Mouse (Mus musculus) layer of hippocampus, postnatal 36 days (tissue): ENCODE measurements around the gene Pth1r. TPM values are rescaled to one million over a fixed set of nuclear protein-coding genes. Genes with fewer than 3 reads are reported as not detected.
"Not testable (repeated sequence)": the region's sequence is repeated elsewhere in the genome, so short reads cannot be mapped to it uniquely, and the experiment has no call there.

Source experiments
- DNase-seq, 2 experiments: peaks; one replicate each; pipeline ENCODE4 v3.0.0; 2022
- total RNA-seq, 2 experiments: library from RNA; stranded (reverse); gene quantifications; 2 replicates each; pipeline ENCODE4 v1.2.3; 2021

Gene Pth1r
- total RNA-seq, 2 experiments from 2014 or later, result 4.3 to 4.8 TPM

GRCm38 (mm10) chr9:110713389-110713788, 33.6 kb downstream of the Pth1r start:
- no peak for DNase-seq

GRCm38 (mm10) chr9:110712545-110712944, 34.4 kb downstream of the Pth1r start:
- no peak for DNase-seq

DNA sequence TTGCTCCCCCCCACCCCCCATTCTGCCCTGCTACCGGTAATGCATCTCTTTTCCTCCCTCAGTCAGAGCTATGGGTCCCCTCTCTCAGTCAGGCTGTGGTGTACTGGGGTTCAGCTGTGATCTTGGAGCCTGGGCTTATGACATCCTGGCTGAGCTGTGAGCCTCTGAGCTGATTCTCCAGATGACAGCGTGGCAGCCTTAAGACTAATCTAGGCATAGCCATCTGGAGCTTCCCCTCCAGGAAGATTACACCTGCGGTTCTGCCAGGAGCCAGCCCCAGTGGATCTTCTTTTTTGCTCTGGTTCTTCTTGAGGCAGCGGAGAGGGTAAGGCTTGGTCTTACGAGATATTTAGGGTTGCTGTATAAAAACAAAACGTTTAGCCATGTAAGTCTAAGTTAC, 34.9 kb downstream of the Pth1r start:
- DNase-seq, result no peak

DNA sequence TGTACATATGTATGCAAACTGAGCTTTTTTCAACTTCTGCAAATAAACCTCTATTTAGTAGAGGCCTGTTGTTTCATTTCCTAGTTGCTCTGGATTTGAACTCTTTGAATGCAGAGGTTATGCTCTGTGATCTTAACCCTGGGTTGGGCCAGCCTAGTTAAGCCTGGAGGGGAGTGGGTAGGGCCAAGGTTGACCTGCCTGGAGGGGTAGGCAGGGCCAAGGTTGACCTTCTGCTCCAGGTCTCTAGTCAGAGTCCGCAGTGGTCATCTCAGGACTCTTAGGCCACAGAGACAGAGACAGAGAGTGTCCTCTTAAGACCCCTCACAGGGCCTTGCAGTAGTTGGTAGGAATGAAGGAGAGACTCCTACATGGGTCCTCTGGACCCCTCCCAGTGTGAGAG, 35.4 kb downstream of the Pth1r start:
- DNase-seq, result no peak

- DNase-seq, result peak; percentile 71
These were observed 37.2 kb downstream of the Pth1r start for GRCm38 (mm10) chr9:110709640-110710258.

DNA sequence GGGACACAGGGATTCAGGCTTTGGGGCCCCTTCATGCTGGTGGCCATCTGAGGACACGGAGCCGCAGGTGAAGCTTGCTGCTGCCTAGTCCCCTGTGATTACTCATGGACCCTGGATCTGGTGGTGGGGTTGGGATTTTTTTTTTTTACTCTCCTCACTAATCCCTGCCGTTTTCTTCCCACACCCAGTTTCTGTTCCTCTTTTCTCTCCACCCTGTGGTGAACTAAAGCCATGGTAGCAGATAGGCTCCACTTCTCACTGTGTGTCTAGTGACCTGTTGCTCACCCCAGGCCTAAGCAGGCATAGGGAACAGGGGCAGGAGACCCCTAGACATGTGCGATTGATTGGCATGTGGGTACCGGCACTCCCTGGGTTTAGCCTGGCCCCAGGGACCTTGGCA, 40.2 kb downstream of the Pth1r start:
- DNase-seq, result no peak

GRCm38 (mm10) chr9:110703951-110704350, 43.0 kb downstream of the Pth1r start:
- no peak for DNase-seq

GRCm38 (mm10) chr9:110702848-110703247, 44.1 kb downstream of the Pth1r start:
- no peak for DNase-seq

DNA sequence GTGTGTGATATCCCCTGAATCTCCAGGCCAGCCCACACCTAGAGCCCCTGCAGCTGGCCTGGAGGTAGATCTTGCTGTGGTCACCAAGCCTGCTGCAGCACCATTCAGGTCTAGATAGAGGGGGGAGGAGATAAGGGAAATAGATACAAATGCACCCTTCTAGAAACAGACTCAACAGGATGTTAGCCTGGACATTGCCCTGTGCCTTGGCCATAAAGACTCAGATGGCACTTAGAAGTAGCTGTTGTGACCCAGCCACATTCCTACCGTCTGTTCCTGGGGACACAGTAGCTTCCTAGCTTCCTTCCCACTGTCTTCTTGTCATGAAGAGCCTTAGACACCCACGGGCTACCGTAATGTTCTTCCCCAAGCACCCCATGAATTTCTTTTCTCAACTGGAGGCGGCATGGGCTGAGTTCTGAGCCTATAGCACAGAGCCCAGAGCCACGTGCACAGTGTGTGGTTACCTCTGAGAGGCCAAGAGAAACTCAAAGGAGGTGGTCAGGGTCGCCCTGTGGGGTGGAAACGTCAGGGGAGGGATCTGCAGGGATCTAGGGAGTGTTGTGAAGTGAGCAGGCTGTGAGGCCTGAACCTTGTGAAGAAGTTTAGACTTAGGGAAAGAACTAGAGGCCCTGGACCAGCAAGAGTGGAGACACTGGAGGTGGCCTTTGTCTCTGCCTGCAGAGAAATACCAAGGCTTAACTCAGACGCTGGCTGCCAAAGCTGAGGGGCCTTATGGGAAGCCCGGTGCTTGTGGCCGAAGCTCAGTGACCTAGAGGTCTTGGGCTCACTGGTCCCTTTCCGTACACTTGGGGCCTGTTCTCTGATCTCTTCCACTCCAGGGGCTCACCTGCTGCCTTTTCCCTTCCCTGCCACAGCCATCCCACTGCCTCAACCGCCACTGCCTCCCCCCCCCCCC, 45.6 kb downstream of the Pth1r start:
- no peak for DNase-seq

DNA sequence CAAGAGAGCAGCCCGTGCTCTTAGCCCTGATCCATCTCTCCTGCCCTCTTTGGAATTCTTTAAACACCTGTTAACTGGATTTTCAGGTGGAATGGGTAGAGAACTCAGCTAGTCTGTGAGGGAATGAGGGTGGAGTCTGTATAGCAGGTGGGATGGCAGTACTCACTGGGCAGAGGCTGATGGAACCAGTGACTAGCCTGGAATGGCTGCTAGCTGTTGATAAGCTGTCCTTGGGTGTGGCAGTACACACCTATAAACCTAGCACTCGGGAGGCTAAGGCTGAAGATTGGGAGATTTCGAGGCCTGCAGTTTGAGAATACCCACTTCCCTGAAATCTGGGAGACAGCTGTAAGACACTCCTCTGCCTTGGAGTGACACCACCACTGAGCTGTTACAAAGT, 47.4 kb downstream of the Pth1r start:
- no peak for DNase-seq

- no peak for DNase-seq
These were observed 49.5 kb downstream of the Pth1r start for GRCm38 (mm10) chr9:110697465-110697864.

- DNase-seq, result no peak
These were observed 50.5 kb downstream of the Pth1r start for GRCm38 (mm10) chr9:110696427-110696826.

DNA sequence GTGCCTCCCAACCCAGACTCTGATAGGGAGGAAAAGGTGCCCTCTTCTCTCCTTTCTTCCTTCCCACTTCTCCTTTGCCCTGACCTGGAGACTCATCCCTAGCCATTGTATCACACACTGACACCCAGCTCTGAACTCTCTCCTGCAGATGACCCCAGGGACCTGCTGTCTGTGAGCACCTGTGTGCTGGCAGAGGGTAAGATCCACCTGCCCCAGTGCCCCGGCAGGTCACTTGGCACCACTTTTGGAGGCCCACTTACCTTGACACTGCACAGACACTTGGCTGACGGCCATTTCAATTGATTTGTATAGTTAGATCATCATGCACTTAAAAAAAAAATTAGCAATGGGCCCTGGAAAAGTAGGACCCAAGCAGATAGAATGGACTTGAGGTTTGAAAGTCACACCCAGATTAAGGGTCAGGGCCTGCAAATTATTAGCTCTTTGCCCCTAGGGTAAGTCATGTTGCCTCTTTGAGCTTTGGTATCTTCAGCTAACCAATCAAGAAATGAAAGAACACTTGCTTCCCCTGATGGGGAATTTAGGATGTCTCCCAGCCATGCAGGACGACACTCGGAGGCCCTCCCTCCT, 51.7 kb downstream of the Pth1r start:
- no peak for DNase-seq

GRCm38 (mm10) chr9:110689261-110689779, 57.6 kb downstream of the Pth1r start:
- no peak for DNase-seq

GRCm38 (mm10) chr9:110687846-110688245, 59.1 kb downstream of the Pth1r start:
- no peak for DNase-seq

DNA sequence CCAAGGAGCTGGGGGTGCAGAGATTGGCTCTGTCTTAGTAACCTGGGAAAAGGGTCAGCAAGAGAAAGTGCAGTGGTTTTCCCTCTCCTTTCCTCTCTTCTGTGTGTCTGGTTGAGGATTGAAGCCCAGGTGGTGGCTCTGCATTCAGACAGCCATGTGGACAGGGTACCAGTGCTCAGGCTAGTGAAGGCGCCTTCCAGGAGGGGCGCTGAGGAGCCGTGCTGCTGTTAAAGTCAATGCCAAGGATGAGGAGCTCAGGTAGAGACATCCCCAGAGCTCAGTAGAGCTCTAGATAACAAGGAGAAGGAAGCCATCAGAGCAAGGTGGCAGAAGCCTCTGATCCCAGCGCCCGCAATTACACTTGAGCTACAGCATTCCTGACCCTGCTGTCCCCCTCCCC, 59.9 kb downstream of the Pth1r start:
- DNase-seq, result no peak

DNA sequence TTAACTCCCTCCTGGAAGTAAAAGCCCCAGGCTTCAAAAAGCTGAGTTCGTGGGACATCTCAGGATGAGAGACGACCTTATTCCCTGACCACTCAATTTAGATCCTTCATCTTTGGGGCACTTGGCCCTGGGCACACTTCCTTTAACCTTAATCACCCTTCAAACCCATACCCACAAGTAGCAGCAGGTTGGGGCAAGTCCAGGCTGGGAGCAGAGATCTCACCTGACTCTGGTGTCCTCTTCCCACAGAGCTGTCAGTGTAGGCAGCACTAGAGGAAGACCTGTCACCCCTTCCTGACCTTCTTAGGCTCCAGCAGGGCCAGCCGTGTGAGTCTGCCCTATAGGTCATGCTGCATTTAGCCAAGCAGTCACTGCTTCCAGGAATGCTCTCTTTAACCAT, 60.5 kb downstream of the Pth1r start:
- DNase-seq, result no peak

DNA sequence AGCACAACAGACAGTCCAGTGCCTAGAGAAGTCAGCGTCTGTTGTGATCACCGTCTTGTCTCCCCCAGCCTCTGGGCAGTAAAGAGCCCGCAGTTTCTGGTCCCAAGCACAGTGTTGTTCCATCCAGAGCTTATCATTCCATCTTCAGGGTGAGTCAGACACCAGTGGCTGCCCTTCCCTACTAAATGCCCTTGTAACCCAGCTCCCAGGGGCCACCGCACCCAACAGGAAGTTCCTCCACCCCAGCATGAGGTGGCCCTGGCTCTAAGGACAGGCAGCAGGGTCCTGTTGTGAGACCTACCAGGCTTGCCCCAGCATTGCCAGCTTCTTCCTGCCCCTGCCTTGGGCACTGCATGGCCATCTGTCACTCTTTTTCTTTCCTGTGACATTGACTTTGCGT, 61.4 kb downstream of the Pth1r start:
- no peak for DNase-seq

DNA sequence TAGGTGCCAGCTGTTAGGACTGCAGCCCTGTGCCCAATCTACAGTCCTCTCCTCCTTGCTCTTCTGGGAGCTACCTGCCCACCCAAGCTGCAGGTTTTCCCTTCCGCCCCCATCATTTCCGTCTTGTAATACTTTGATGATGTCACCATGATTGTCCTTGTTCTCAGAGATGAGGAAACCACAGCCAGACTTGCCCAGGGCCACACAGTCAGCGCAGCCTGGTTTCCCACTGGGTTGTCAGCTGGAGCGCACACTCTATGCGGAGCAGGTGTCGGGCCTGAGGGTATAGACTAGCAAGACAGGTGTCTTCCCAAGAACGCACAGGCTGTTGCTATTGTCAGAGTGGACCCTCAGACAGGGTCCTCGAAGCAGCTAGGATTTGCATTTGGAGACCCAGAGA, 61.8 kb downstream of the Pth1r start:
- no peak for DNase-seq

DNA sequence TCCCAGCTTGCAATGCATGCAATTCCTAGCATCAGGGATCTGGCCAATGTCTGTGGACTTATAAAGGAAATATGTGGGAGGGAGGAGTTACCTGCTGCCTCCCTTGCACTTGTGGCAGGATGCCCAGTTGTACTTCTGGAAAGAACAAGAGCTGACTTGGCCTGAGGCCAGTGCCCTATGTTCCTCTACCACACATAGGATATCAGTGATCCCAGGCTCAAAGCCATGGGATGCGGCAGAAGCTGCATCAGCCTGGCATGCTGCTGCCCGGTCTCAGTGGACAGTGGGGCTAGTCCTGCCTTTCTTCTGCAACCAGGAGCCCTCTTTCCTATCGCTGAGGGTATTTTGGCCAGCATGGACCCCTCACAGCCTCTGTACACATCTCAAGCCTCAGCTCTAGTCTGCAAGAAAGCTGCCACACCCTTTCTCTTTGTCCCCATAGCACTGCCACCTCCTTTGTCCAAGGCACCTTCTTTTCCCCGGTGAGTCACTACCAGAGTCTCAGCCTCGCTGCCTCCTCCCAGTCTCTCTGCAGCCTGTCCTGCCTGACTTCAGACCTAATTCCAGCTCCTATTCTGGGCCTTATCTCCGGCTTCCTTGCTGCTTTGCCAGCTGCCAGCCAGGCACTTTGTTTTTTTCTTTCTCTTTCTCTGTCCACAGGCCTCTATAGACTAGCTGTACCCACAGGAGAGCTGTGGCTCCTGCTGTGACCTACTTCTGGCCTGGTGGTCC, 62.7 kb downstream of the Pth1r start:
- peak; percentile 37 to 42 for DNase-seq

GRCm38 (mm10) chr9:110683574-110684099, 63.3 kb downstream of the Pth1r start:
- no peak for DNase-seq

DNA sequence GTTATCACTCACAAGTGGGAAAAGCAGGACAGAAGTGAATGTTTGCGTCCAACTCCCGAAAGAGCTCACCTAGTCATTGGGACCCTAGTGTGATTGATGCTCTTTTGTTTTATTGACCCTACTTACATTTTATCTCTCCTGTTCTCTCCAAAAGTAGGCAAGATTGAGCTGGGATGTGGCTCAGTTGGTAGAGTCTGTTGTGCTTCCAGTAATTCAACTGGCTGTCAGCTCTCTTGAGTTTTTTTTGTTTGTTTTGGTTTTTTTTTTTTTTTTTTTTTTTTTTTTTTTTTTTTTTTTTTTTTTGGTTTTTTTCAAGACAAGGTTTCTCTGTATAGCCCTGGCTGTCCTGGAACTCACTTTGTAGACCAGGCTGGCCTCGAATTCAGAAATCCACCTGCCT, 64.2 kb downstream of the Pth1r start:
- not testable (repeated sequence) for DNase-seq
